Mouse (Mus musculus) hindbrain, postnatal 0 days (tissue): ENCODE measurements around the gene Cacnb3. TPM values are rescaled to one million over a fixed set of nuclear protein-coding genes. Genes with fewer than 3 reads are reported as not detected.
A peak's percentile ranks its signal among the peaks of the same experiment; 100 is the strongest.
"Not testable (repeated sequence)": the region's sequence is repeated elsewhere in the genome, so short reads cannot be mapped to it uniquely, and the experiment has no call there.

Experiments used
- ATAC-seq: fragments of 200-750 bp; cut with Nextera tagmentation; 2 replicates; pipeline ENCODE4 v1.8.0; 2017; ENCODE audit warnings: mild to moderate bottlenecking, moderate TSS enrichment, moderate library complexity
- DNase-seq: peaks from one replicate; pipeline ENCODE4 v3.0.0-alpha.2; 2015; ENCODE audit warnings: low spot score
- H3K27ac ChIP-seq: fragments of 300-500 bp; sonication (generic); 2 replicates; pipeline ENCODE4 v1.5.1; 2014; ENCODE audit warnings: mild to moderate bottlenecking
- H3K27me3 ChIP-seq: fragments of 300-500 bp; sonication (generic); 2 replicates; pipeline ENCODE4 v1.6.1; 2014; ENCODE audit warnings: low read length, mixed read lengths; ENCODE audit not compliant: insufficient read depth
- H3K36me3 ChIP-seq: fragments of 300-500 bp; sonication (generic); 2 replicates; pipeline ENCODE4 v1.6.1; 2014; ENCODE audit warnings: low read length, mixed read lengths; ENCODE audit not compliant: insufficient read depth
- H3K4me1 ChIP-seq: fragments of 300-500 bp; sonication (generic); 2 replicates; pipeline ENCODE4 v1.6.1; 2014; ENCODE audit warnings: antibody characterized with exemption, low read length, mixed read lengths; ENCODE audit not compliant: insufficient read depth
- H3K4me2 ChIP-seq: fragments of 300-500 bp; sonication (generic); 2 replicates; pipeline ENCODE4 v1.6.1; 2014; ENCODE audit warnings: low read depth, mild to moderate bottlenecking, low read length, moderate library complexity, mixed read lengths
- H3K4me3 ChIP-seq: fragments of 300-500 bp; sonication (generic); 2 replicates; pipeline ENCODE4 v1.5.1; 2014; ENCODE audit warnings: low read length
- H3K9ac ChIP-seq: fragments of 300-500 bp; sonication (generic); replicated peaks from 2 replicates; pipeline ENCODE4 v1.6.1; 2014; ENCODE audit warnings: mild to moderate bottlenecking, low read length, moderate library complexity, mixed read lengths
- H3K9me3 ChIP-seq: fragments of 300-500 bp; sonication (generic); 2 replicates; pipeline ENCODE4 v1.6.1; 2016; ENCODE audit warnings: low read length, mixed read lengths
- CTCF ChIP-seq: IDR thresholded peaks from 2 replicates; pipeline ENCODE4 v1.5.1; 2016; ENCODE audit warnings: antibody characterized with exemption, control low read depth, low read depth
- WGBS: fragments of 180-500 bp; shearing (Covaris S2); extraction: QIAGEN DNeasy Blood & Tissue Kit; methylation state at CpG from one replicate; pipeline ENCODE4 v1.1.7; 2014; 5-methylcytosine and 5-hydroxymethylcytosine counted together
- polyA plus RNA-seq: library from polyadenylated mRNA; unstranded; fragments of >200 nt; fragmentation: Nextera tagmentation; extraction: Ambion mirVana; gene quantifications from 2 replicates; pipeline ENCODE4 v1.2.1, GENCODE M21; 2015
- total RNA-seq: library from RNA; depleted of rRNA; stranded (reverse); fragments of >200 nt; gene quantifications from 2 replicates; pipeline ENCODE4 v1.2.3, GENCODE M21; 2014; rRNA removed

Gene Cacnb3
- total RNA-seq (166 and 183 TPM in 2 replicates), polyA plus RNA-seq (75.0 and 83.1 TPM in 2 replicates)

- peak within 1 kb of the TSS; percentile 62; the same call in 1 of the 2 replicates for H3K27ac ChIP-seq
- no peak for TF ChIP-seq CTCF
- no peaks in the 10 kb centered on the region for H3K27me3 ChIP-seq
- peak within 1 kb of the TSS; percentile 72 for H3K4me2 ChIP-seq
- no peak for ATAC-seq
- no peaks in the 10 kb centered on the region for H3K36me3 ChIP-seq
- H3K4me1 ChIP-seq = peaks cover 22% of the 10 kb centered on the region
- H3K9me3 ChIP-seq = no peaks in the 10 kb centered on the region
- 42% methylated on average over 4 of the region's 4 CpGs for WGBS
- peak within 1 kb of the TSS; percentile 69 for H3K4me3 ChIP-seq
- H3K9ac ChIP-seq = peak within 1 kb of the TSS; percentile 83; the same call in 1 of the 2 replicates
- DNase-seq = no peak
Measured at GRCm38 (mm10) chr15:98630540-98630939, at the start of gene Cacnb3. Gene Cacnb3, plus strand, starts transcription at chr15:98630840.

GRCm38 (mm10) chr15:98582410-98582809 is 48.2 kb upstream of the Cacnb3 start:
- Histone ChIP-seq H3K36me3 (no peaks in the 10 kb centered on the region), H3K27me3 (no peaks in the 10 kb centered on the region), H3K4me2 (no peak overlapping the region), H3K9ac (no peak overlapping the region), H3K4me1 (no peaks in the 10 kb centered on the region), H3K9me3 (no peaks in the 10 kb centered on the region), H3K4me3 (no peak overlapping the region), H3K27ac (no peak overlapping the region)
- DNase-seq (no peak), ATAC-seq (no peak)
- 71% methylated on average over 8 of the region's 8 CpGs for WGBS
- no peak for TF ChIP-seq CTCF

GRCm38 (mm10) chr15:98582996-98583395 is 47.6 kb upstream of the Cacnb3 start:
- H3K36me3 ChIP-seq = no peaks in the 10 kb centered on the region
- WGBS = 80% methylated on average over 8 of the region's 8 CpGs

GRCm38 (mm10) chr15:98585421-98585820 is 45.2 kb upstream of the Cacnb3 start:
- DNase-seq = no peak
- no peak for TF ChIP-seq CTCF
- no peak overlapping the region for H3K27ac ChIP-seq
- no peak for ATAC-seq
- H3K9me3 ChIP-seq = no peaks in the 10 kb centered on the region
- H3K36me3 ChIP-seq = no peaks in the 10 kb centered on the region
- WGBS = 41% methylated on average over 7 of the region's 7 CpGs
- no peaks in the 10 kb centered on the region for H3K4me1 ChIP-seq
- H3K4me3 ChIP-seq = no peak overlapping the region
- H3K27me3 ChIP-seq = no peaks in the 10 kb centered on the region
- no peak overlapping the region for H3K4me2 ChIP-seq
- no peak overlapping the region for H3K9ac ChIP-seq

More at GRCm38 (mm10) chr15:98582996-98583395, 47.6 kb upstream of the Cacnb3 start:
- Histone ChIP-seq H3K27me3 (no peaks in the 10 kb centered on the region), H3K4me1 (no peaks in the 10 kb centered on the region), H3K9ac (no peak overlapping the region), H3K27ac (no peak overlapping the region), H3K9me3 (no peaks in the 10 kb centered on the region), H3K4me2 (no peak overlapping the region), H3K4me3 (no peak overlapping the region)
- DNase-seq (no peak), ATAC-seq (no peak)
- TF ChIP-seq CTCF = no peak

- H3K4me2 ChIP-seq, H3K27ac ChIP-seq, H3K9me3 ChIP-seq, ATAC-seq, H3K4me1 ChIP-seq, H3K36me3 ChIP-seq, H3K27me3 ChIP-seq, H3K4me3 ChIP-seq, H3K9ac ChIP-seq, DNase-seq: not testable (repeated sequence)
- 83% methylated on average over 9 of the region's 9 CpGs for WGBS
Measured at GRCm38 (mm10) chr15:98586141-98586540, 44.5 kb upstream of the Cacnb3 start.

GRCm38 (mm10) chr15:98587751-98588150 is 42.9 kb upstream of the Cacnb3 start:
- TF ChIP-seq CTCF = no peak
- no peak for ATAC-seq
- no peak for DNase-seq
- 88% methylated on average over 11 of the region's 11 CpGs for WGBS
- Histone ChIP-seq H3K4me3 (no peak overlapping the region), H3K4me1 (no peaks in the 10 kb centered on the region), H3K9ac (no peak overlapping the region), H3K9me3 (no peaks in the 10 kb centered on the region), H3K27ac (no peak overlapping the region), H3K4me2 (no peak overlapping the region), H3K36me3 (peaks cover 17% of the 10 kb centered on the region), H3K27me3 (no peaks in the 10 kb centered on the region)

- WGBS = 80% methylated on average over 7 of the region's 7 CpGs
- peaks cover 37% of the 10 kb centered on the region for H3K36me3 ChIP-seq
Measured at GRCm38 (mm10) chr15:98589640-98590336, 40.9 kb upstream of the Cacnb3 start.

More at GRCm38 (mm10) chr15:98589640-98590336, 40.9 kb upstream of the Cacnb3 start:
- H3K9ac ChIP-seq = no peak overlapping the region
- DNase-seq (no peak), ATAC-seq (no peak)
- H3K4me1 ChIP-seq = no peaks in the 10 kb centered on the region
- no peak overlapping the region for H3K4me2 ChIP-seq
- no peak overlapping the region for H3K27ac ChIP-seq
- H3K4me3 ChIP-seq = no peak overlapping the region
- H3K27me3 ChIP-seq = no peaks in the 10 kb centered on the region
- H3K9me3 ChIP-seq = no peaks in the 10 kb centered on the region
- TF ChIP-seq CTCF = no peak
